Mouse (Mus musculus): ENCODE data around the gene Lrrc25. TPM values are rescaled to one million over a fixed set of nuclear protein-coding genes. Genes with fewer than 3 reads are reported as not detected.
"Not testable (repeated sequence)": the region's sequence is repeated elsewhere in the genome, so short reads cannot be mapped to it uniquely, and the experiment has no call there.

Gene Lrrc25
- total RNA-seq (2021): under 1 TPM; 0.23 to 0.64 TPM
- long read RNA-seq, experiment 1, partial matches to known transcripts: 0 of 1 reads
- long read RNA-seq, experiment 1, other reads (novel, unspliced or antisense): 0 of 1 reads
- long read RNA-seq, experiment 2: 0 reads

DNA sequence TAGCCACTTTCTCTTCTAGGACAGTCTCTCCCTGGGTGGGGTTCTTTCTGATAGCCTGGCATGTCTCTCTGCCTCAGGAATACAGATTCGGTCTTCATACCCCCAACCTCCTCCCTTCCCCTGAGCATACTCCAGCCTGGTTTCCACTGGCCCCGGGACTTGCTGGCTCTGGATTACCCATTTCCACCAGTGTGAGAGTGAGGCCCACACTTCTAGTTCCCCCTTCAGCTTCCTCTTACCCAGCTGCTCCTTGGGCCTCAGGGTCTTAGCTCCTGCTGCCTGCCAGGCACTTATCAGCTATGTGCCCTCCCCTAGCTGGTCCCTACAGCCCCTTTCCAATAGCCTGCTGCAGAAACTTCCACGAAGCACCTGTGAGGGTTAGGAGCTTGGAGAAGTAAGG is at the start of gene Lrrc25:
Gene Lrrc25, plus strand, starts transcription at position 262 of the 400 bp plus-strand sequence.
- no peak for DNase-seq (ENCODE audit: low spot score)

DNA sequence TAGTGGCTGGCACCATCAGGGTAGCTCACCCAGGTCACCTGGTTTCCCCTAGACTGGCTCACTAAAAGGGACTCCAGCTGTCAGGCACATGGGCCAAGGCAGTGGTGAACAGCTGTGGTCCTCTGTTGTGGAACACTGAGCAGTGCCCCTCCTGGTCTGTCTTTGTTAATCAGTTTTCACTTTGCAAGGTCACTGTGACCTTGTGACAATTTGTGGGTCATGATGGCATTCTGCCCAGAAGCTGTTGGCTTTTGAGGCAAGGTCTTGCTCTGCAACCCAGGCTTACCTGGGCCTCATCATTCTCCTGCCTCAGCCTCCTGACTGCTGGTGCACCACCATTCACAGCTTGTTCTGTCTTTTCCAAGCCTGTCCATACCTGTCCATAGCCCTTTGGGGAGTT is 45.6 kb upstream of the Lrrc25 start:
- DNase-seq (ENCODE audit: low spot score): no peak

DNA sequence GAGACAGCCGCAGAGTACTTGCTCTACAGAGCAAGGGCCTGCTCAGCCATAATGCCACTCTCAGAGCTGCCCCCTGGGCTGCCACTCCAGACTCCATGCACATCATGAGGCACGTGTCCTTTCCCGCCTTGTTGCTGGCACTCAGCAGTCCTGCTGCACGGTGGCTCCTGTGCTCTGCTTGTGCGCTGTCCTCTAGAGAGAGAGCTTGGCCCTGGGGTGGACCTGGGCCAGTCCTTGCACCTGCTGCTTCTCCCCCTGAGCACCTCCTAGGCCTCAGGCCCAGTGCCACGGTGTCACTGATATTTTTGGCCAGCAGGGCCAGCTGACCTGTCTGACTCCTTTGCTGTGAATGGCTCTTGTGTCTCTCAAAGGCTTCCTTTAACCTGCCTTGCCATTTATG is 45.0 kb upstream of the Lrrc25 start:
- peak; percentile 89 for DNase-seq (ENCODE audit: low spot score)

DNA sequence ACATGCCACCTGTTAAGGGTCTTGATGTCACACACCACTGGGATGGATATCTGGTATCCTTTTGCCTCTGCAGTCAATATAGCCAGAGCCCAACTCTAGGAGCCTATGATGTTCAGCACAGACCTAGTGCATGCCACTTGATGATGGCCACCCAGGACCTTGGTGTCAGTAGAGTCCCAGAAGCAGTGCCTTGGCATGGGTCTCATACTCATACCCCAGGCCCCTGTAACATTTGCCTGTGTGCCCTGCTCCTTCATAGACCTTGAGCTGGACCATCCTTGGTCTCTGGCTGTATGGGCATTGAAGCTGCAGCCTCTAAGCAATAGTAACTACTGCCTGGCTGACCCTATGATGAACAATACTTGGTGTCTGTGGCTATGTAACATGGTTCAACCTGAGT is 41.7 kb upstream of the Lrrc25 start:
- DNase-seq (ENCODE audit: low spot score): no peak

DNA sequence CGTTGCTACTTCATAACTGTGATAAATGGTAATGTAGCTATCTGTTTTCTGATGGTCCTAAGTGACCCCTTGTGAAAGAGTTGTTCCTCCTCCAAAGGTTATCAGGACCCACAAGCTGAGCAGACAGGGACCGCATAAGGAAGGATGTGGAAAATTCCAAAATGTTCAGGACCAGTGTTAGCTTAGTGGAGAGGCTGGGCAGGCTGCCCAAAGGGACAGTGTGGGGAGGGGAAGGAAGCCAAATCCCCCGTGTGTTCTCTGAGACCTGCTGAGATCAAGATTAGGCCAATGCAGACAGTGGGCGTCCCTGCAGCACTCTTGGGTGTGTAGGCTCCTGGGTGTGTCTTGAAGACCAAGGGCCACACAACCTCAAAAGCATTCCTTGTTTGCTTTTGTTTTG is 41.0 kb upstream of the Lrrc25 start:
- DNase-seq (ENCODE audit: low spot score): peak; percentile 55

DNA sequence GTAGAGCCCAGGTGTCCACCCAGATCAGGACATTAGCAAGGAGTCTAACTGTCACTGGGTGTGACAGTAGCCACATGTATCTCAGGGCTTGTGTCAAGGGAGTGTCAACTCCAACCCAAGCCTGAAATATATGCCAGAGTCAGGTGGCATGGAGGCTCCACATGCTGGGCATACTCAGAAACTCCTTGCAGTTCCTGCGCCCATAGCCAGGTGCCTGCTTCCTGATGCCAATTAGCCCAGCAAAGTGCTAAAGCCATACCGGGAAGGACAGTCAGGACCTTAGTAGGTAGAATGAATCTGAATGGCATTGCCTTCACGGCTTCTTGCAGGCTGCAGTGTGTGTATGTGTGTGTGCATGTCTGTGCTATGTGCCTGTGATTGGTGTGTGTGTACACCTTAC is 38.7 kb upstream of the Lrrc25 start:
- DNase-seq (ENCODE audit: low spot score): no peak

DNA sequence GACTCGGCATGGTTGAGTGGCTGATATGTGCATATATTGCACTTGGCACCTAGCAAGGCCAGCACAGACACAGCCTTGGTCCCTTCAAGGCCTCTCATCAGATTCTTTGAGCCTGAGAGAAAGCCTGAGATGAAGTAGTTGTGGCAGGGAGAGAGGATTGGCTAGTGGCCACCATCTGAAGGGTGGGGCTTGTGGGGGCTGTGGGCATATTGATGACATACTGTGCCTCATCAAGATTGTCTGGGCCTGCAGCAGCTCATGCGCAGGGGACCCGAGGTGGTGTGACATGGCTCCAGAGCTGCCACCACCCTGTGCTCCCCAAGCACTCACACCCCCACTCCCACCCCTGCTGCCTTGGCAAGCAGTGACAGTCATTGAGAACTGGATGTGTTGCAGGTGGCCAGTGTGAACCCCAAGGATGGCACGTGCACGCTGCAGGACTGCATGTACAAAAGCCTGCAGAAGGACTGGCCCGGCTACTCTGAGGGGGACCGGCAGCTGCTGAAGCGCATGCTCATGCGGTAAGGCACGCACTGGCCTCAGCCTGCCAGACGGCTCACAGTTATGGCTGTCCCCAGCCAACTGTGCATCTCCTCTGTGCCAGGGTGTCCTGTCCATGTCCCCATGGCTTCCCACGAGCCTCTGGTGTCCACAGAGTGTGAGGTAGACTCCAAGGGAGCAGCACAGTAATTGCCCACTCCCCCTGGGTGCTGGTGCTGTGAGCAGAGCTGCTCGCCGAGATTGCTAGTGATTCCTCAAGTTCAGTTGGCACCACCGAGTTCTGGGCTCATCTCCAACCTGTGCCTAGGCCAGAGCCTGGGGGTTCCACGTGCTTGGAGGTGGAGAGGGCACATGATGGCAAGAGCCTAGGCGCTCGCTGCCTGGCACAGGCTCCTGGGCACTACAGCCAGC is 32.2 kb upstream of the Lrrc25 start:
- peak; percentile 82 for DNase-seq (ENCODE audit: low spot score)

DNA sequence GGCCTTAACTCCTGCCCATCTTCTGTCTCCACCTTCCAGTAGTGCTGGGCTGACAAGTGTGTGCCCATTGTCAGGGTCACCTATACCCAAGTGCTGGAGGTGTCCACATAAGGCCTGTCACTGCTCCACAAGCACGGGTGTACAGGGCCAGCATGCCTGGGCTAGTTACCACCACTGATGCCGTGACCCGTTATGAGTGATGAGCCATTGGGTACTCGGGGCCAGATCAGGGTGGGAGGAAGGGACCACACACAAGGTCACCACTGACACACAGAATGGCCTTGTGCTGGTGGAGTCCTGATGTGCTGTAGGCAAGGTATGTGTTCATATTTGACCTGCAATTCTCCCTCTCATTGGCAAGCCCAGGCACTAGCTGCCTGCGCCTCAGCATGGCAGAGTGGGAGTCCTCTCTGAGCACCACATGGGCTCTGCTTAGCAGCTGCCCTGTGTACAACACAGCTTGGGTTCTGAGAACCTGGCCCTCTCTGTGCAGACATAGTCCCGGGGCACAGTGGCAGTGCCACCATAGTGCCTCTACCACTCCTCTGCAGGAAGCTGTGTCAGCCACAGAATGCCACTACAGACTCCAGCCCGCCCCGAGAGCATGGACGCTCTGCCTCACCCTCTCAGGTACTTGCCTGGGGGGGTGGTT is 31.2 kb upstream of the Lrrc25 start:
- no peak for DNase-seq (ENCODE audit: low spot score)

DNA sequence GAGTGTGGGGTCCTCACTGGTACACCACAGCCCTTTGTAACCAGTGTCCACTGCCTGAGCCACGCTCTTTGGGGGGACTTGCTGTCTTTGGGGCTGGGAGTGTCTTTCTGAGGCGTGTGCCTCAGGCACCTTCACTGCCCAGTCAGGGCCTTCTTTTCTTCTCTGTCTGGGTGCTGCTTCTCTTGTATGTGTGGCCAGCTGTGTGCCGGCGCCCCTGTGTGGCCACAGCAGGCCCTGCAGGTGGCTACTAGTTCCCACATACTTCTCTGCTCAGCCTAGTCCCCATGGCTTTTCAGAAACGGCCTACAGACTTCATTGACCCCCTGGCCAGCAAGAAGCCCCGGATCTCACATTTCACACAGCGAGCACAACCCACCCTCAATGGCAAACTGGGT is 30.7 kb upstream of the Lrrc25 start:
- peak; percentile 64 for DNase-seq (ENCODE audit: low spot score)

DNA sequence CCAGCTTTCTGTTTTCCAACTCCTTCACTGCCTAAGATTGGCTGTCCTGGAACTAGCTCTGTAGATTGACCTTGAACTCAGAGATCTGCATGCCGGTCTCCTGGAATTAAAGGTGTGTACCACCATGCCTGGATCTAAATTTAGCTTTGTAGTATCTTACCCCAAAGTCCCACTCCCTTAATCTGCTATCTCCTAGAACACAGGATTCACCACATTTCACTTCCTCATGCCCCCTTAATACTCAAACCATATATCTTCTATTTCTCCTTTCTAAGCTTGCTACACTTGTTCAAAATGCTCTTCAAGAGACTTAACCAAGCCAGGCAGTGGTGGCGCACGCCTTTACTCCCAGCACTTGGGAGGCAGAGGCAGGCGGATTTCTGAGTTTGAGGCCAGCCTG is 28.0 kb upstream of the Lrrc25 start:
- DNase-seq (ENCODE audit: low spot score): not testable (repeated sequence)

DNA sequence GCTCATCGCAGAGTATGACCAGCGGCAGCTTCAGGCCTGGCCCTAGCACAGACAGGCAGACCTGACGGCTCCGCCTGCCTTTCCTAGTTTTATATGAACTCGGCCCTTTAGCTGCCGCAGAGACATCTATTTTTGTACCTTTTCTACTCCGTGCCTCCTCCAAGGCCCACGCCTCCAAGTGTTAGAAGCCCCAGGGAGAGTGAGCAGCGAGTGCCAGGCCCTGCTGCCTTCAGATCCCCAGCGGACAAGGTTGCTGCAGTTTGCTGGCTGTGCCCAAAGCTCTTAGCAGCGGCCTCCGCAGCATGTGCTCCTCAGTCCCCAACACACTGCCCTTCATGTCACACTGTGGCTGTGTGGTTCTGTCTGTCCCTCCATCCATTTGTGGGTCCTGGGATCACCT is 24.4 kb upstream of the Lrrc25 start:
- DNase-seq (ENCODE audit: low spot score): no peak

DNA sequence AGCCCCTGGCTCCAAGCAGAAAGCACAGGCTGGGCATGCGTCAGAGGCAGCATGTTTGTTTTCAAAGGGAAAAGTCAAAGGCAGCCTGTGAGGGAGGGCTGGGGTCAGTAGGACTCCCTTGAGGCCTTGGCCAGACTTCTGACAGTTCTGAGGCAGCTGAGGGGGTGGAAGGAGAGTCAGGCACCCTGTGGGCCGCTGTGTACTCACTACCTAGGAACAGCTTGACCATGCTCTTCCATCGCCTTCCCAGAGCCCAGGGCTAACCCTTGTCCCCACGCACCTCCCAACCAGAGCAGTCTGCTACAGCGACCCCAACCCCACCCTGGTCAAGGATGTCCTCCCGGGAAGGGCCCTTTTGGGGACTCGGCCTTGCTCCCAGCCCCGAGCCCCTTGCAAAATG is 22.8 kb upstream of the Lrrc25 start:
- no peak for DNase-seq (ENCODE audit: low spot score)

DNA sequence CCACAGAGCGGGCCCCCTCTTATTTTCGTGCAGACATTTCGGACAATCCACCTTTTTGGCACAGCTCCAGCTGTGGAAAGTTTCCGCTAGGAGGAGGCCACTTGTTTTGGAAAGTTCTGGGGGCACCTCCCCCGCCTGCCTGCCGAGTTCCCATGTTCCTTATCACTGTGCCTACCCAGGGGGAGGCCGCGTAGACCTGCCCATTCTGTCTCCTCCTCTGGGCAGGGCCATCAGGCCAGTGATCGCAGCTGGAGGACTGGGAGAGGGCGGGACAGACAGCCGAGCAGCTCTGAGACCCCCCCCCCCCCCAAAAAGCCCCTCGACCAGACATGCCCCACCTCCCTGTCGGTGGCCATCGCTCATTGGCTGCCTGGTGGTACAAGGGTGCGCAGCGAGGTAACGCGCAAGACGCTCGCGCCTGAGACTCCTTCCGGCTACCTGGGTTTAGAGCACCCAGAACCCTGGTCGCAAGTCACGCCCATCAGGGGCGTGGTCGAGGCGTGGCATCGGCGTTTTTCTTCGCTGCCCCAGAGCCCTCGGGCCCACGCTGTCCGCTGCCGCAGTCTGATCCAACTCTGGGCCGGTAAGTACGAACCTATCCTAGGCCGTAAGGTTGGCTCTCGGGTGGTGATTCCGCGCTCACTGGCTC is 21.9 kb upstream of the Lrrc25 start, which contains the start of gene Isyna1:
Gene Isyna1, plus strand, starts transcription at position 413 of the 649 bp plus-strand sequence.
- DNase-seq (ENCODE audit: low spot score): peak; percentile 68

DNA sequence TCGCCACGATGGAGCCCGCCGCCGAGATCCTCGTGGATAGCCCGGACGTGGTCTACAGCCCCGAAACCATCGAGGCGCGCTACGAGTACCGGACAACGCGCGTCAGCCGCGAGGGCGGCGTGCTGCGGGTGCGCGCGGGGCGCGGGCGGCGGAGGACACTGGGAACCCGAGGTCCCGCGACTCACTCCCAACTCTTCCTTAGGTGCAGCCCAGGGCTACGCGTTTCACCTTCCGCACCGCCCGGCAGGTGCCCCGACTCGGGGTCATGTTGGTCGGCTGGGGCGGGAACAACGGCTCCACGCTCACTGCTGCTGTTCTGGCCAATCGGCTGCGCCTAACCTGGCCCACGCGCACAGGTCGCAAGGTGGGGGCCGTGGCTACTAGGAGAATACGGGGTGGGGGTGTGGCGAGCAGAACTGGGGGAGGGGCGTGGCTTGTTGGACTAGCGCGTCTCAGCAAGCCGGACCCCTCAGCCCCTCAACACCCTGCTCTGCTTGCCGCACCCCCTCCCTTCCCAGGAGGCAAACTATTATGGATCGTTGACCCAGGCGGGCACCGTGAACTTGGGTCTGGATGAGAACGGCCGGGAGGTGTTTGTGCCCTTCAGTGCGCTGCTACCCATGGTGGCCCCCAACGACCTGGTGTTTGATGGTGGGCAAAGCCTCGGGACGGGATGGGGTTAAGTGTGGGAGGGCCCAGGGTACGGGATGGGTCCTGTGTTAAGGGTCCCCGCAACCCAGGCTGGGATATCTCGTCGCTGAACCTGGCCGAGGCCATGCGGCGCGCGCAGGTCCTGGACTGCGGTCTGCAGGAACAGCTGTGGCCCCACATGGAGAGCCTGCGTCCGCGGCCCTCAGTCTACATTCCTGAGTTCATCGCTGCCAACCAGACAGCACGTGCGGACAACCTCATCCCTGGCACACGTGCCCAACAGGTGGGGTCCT is 21.1 kb upstream of the Lrrc25 start:
- no peak for DNase-seq (ENCODE audit: low spot score)

DNA sequence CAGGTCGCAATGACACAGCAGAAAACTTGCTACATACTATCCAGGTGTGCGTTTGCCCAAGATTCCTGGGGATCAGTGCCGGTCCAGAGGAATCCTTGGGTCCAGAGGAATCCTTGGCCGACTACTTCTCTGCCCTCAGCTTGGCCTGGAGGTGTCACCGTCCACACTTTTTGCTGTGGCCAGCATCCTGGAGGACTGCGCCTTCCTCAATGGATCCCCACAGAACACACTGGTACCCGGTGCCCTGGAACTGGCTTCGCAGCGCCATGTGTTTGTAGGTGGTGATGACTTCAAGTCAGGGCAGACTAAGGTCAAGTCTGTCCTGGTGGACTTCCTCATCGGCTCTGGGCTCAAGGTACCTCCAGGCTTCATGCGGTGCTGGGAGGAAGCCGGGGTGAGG is 20.1 kb upstream of the Lrrc25 start:
- no peak for DNase-seq (ENCODE audit: low spot score)

DNA sequence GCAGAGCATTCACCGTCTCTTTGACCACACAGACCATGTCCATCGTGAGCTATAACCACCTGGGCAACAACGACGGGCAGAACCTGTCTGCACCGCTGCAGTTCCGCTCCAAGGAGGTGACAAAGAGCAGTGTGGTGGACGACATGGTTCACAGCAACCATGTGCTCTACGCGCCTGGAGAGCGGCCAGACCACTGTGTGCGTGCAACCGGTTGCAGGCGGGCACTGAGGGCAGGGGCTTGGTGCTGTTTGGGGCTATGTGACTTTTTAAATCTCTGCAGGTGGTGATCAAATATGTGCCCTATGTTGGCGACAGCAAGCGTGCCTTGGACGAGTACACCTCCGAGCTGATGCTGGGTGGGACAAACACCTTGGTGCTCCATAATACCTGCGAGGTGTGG is 19.7 kb upstream of the Lrrc25 start:
- no peak for DNase-seq (ENCODE audit: low spot score)

DNA sequence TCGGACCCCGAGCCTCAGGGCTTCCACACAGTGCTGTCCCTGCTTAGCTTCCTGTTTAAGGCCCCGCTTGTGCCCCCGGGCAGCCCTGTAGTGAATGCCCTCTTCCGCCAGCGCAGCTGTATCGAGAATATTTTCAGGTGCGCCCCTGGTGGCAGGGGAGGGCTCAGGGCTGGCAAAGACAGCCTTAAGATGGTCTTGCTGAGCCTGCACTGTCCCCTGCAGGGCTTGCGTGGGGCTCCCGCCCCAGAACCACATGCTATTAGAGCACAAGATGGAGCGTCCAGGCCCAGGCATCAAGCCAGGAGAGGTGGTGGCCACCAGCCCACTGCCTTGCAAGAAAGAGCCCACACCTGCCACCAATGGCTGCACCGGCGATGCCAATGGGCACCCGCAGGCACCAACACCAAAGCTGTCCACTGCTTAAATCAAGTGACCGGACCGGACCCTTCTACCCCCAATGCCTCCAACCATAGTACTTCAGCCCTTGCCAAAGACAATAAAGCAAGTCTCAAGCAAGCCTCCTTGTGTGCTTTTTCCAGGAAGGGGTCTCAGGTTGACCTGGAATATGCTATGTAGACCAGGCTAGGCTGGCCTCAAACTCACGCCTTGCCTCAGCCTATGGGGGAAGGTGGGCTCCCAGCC is 19.1 kb upstream of the Lrrc25 start:
- no peak for DNase-seq (ENCODE audit: low spot score)

DNA sequence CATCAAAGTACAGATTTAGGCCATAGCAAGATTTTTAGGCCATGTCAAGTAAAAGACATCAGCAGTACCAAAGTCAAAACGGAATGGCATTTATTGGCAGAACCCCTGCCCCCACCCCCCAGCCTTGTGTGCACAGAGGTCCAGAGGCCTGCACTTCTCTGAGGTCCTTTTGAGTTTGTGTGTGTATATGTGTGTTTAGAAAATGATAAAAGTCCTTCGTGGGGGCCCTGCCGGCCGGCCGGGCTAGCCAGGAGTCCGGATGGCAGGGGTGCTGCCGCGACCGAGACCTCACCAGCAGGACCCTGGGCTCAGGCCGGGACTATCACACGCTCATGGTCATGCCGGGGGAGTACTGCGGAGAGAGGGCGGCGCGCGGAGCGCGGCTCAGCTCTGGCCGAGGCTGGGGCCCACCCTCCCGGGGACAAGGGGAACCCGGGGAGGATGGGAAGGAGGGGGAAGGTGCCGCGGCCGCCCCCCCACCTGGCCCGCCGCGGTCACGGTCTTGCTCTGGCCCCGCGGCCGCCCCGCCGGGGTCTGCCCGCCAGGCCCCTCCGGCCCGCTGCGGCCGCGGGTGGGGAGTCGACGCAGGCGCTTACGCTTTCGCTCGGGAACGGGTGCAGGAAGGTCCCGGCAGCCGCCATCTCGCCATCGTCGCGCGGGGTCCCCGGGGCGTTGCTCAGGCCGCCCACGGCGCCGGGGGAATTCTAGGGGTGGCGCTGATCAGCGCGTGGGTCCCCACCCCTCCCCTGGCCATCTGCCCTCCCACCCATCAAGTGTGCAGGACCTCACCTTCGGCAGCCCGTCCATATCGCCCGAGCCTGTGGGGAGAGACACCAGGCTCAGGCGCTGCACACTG is 18.3 kb upstream of the Lrrc25 start:
- no peak for DNase-seq (ENCODE audit: low spot score)

DNA sequence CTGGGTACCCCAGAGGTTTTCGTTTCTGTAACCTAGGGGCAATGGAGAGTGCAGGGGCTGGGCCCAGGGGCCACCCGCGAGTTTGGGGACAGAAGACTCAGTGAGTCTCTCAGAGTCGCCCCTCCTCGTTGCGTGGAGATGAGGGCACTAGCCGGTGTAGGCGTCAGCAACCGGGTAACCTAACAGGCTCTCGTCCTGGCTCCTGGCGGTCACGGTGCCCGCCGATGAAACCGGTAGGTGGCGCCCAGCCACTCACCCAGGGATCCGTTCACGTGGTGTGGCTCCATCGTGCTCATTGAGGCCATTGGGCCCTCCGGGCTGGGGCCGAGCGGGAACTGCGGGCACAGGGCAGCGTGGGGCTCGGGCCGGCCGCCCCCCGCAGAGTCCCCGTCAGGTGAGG is 17.7 kb upstream of the Lrrc25 start:
- peak; percentile 71 for DNase-seq (ENCODE audit: low spot score)

DNA sequence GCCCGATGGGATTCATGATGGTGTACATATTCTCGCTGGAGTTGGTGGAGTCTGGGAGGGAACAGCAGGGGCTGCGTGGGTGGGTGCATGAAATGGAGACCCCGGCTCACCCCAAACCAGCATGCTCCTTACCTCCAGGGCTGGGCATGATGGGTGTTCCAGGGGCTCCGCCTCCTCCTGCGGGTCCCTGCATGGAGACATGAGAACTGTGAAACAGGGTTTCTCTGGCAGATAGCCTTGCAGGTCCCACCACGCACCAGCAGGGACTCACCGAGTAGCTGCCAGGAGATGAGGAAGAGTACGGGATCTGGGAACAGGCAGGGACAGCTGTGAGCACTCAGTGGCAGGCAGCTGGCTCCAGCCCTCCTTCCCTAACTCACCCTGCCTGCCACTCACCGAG is 17.2 kb upstream of the Lrrc25 start:
- no peak for DNase-seq (ENCODE audit: low spot score)

Measured in gastrocnemius, adult 18-20 months (tissue).